Mouse (Mus musculus) MEL (cell line): Measurements from ENCODE around the gene Dnah17.

ENCODE experiments used
- CTCF ChIP-seq, 3 experiments: IDR thresholded peaks in 2 of 3; conservative IDR thresholded peaks in 1 of 3; 2 replicates each; pipeline ENCODE4 v1.5.1; 2011 to 2012; ENCODE audit warnings: low read length in 3 of 3, low read depth in 2 of 3, mild to moderate bottlenecking in 2 of 3, improper control_type of control experiment in 1 of 3, inconsistent platforms in 1 of 3, mixed read lengths in 1 of 3, moderate library complexity in 1 of 3; ENCODE audit not compliant: control insufficient read depth in 1 of 3, insufficient read depth in 1 of 3, poor library complexity in 1 of 3, severe bottlenecking in 1 of 3
- GATA1 ChIP-seq: IDR thresholded peaks from 2 replicates; pipeline ENCODE4 v1.6.1; 2011; ENCODE audit warnings: low read depth, low read length, improper control_type of control experiment
- JUND ChIP-seq: IDR thresholded peaks from 2 replicates; pipeline ENCODE4 v1.6.1; 2011; ENCODE audit warnings: low read depth, mild to moderate bottlenecking, improper control_type of control experiment, low read length
- MAX ChIP-seq: IDR thresholded peaks from 2 replicates; pipeline ENCODE4 v1.6.1; 2011; ENCODE audit warnings: low read length, improper control_type of control experiment
- MXI1 ChIP-seq: IDR thresholded peaks from 2 replicates; pipeline ENCODE4 v1.6.1; 2011; ENCODE audit warnings: mild to moderate bottlenecking, low read depth, low read length, improper control_type of control experiment
- POLR2A ChIP-seq, 2 experiments: IDR thresholded peaks; 2 replicates each; pipeline ENCODE4 v1.6.1; 2011 to 2012; ENCODE audit warnings: low read length in 2 of 2, mild to moderate bottlenecking in 2 of 2, control low read depth in 1 of 2, improper control_type of control experiment in 1 of 2, low read depth in 1 of 2, moderate library complexity in 1 of 2; ENCODE audit not compliant: control insufficient read depth in 1 of 2, insufficient read depth in 1 of 2, poor library complexity in 1 of 2
- RCOR1 ChIP-seq: IDR thresholded peaks from 2 replicates; pipeline ENCODE4 v1.6.1; 2012; ENCODE audit warnings: low read depth, mild to moderate bottlenecking, inconsistent platforms, low read length, improper control_type of control experiment
- SMC3 ChIP-seq: IDR thresholded peaks from 2 replicates; pipeline ENCODE4 v1.6.1; 2011; ENCODE audit warnings: low read depth, low read length, improper control_type of control experiment
- TAL1 ChIP-seq: IDR thresholded peaks from 2 replicates; pipeline ENCODE4 v1.6.1; 2012; ENCODE audit warnings: mild to moderate bottlenecking, inconsistent platforms, low read length, moderate library complexity, mixed read lengths
- ZC3H11A ChIP-seq: IDR thresholded peaks from 2 replicates; pipeline ENCODE4 v1.6.1; 2012; ENCODE audit warnings: low read depth, mild to moderate bottlenecking, inconsistent platforms, low read length, improper control_type of control experiment
- ZKSCAN1 ChIP-seq: IDR thresholded peaks from 2 replicates; pipeline ENCODE4 v1.6.1; 2012; ENCODE audit warnings: low read depth, mild to moderate bottlenecking, inconsistent platforms, low read length, improper control_type of control experiment, moderate library complexity

- TF ChIP-seq GATA1 (no peak), CTCF (IDR thresholded peaks at IDR 0.05 in 2 of 3, conservative IDR thresholded peaks at IDR 0.05 in 1 of 3; ENCODE audit: control insufficient read depth in 1 of 3, insufficient read depth in 1 of 3, low read depth in 2 of 3, low read length in 3 of 3, poor library complexity in 1 of 3, severe bottlenecking in 1 of 3) (no peak), ZC3H11A (no peak), SMC3 (no peak), MXI1 (no peak), RCOR1 (no peak), TAL1 (no peak), JUND (no peak), POLR2A (IDR thresholded peaks at IDR 0.05; ENCODE audit: control insufficient read depth in 1 of 2, insufficient read depth in 1 of 2, low read depth in 1 of 2, low read length in 2 of 2, poor library complexity in 1 of 2) (no peak), ZKSCAN1 (no peak), MAX (no peak)
Measured at GRCm38 (mm10) chr11:118133752-118134169, 3.3 kb upstream of the Dnah17 start.
